Mouse (Mus musculus) neural tube, embryonic 15.5 days (tissue): ENCODE measurements around the gene Ssh2. TPM values are rescaled to one million over a fixed set of nuclear protein-coding genes. Genes with fewer than 3 reads are reported as not detected.

Experiments
- ATAC-seq: fragments of 200-750 bp; cut with Nextera tagmentation; 2 replicates; pipeline ENCODE4 v1.8.0; 2017; ENCODE audit warnings: mild to moderate bottlenecking, moderate TSS enrichment, moderate library complexity; ENCODE audit not compliant: low FRiP score
- H3K27ac ChIP-seq: fragments of 300-500 bp; sonication (generic); replicated peaks from 2 replicates; pipeline ENCODE4 v1.5.1; 2015; ENCODE audit warnings: mild to moderate bottlenecking, inconsistent platforms
- H3K27me3 ChIP-seq: fragments of 300-500 bp; sonication (generic); replicated peaks from 2 replicates; pipeline ENCODE4 v1.6.1; 2015; ENCODE audit warnings: inconsistent platforms
- H3K36me3 ChIP-seq: fragments of 300-500 bp; sonication (generic); 2 replicates; pipeline ENCODE4 v1.6.1; 2015; ENCODE audit warnings: inconsistent platforms
- H3K4me1 ChIP-seq: fragments of 300-500 bp; sonication (generic); 2 replicates; pipeline ENCODE4 v1.6.1; 2015; ENCODE audit warnings: inconsistent platforms
- H3K4me2 ChIP-seq: fragments of 300-500 bp; sonication (generic); 2 replicates; pipeline ENCODE4 v1.6.1; 2015; ENCODE audit warnings: inconsistent platforms, mild to moderate bottlenecking, moderate library complexity
- H3K4me3 ChIP-seq: fragments of 300-500 bp; sonication (generic); replicated peaks from 2 replicates; pipeline ENCODE4 v1.5.1; 2015; ENCODE audit warnings: mild to moderate bottlenecking, inconsistent platforms
- H3K9ac ChIP-seq: fragments of 300-500 bp; sonication (generic); replicated peaks from 2 replicates; pipeline ENCODE4 v1.6.1; 2015; ENCODE audit warnings: mild to moderate bottlenecking, inconsistent platforms
- H3K9me3 ChIP-seq: fragments of 300-500 bp; sonication (generic); replicated peaks from 2 replicates; pipeline ENCODE4 v1.6.1; 2016; ENCODE audit warnings: inconsistent platforms
- WGBS: fragments of 180-500 bp; shearing (Covaris S2); methylation state at CpG from one replicate; pipeline ENCODE4 v1.1.7; 2015; ENCODE audit warnings: mixed read lengths; 5-methylcytosine and 5-hydroxymethylcytosine counted together
- polyA plus RNA-seq: library from polyadenylated mRNA; unstranded; fragments of >200 nt; fragmentation: Nextera tagmentation; extraction: Ambion mirVana; gene quantifications from 2 replicates; pipeline ENCODE4 v1.2.1, GENCODE M21; 2015

Gene Ssh2
- polyA plus RNA-seq, 1 experiment from 2014 or later, result 13.9 TPM

DNA sequence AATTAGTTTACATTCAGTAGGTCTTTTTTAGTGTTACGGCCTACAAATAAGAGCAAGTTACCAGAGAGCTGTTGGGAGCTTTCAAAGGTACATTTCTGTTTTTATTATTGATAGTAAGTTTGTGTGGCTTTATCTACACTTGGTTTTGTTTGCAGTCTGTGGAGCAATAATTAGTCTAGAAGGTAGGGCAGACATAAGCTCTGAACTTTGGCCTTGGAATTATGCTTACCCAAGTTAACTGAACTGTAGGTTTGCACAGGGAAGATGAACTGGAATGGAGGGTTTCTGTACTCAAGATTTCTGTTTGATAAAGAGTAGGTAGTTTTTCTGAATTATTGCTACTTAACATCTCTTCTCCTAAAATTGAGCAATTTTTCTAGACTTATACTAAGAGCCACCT lies 141.8 kb downstream of the Ssh2 start:
- WGBS, result 89% methylated on average over 1 of the region's 1 CpGs
- Histone ChIP-seq H3K27ac (no peak overlapping the region), H3K4me1 (no peaks in the 10 kb centered on the region), H3K4me2 (no peak overlapping the region), H3K36me3 (no peaks in the 10 kb centered on the region), H3K4me3 (no peak overlapping the region), H3K9ac (no peak overlapping the region), H3K9me3 (no peaks in the 10 kb centered on the region), H3K27me3 (no peaks in the 10 kb centered on the region)
- ATAC-seq, result no peak

DNA sequence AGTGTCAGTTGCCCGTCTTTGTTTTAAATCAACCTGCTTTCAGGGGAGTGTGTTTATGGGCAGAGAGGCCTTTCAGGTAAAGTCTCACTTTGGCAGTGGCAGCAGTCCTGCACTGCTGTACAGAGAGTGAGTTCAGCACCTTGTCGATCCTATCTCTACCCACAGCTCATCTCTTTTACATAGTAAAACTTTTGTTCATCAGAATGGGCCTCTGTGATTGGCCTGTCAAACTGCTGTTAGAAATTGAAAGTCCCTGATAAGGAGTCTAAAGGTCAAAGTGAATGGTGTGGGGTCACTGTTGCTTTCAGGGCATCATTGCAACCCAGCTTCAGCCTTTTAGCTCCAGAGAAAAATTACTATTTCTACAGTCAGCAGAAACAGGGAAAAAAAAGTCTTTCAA lies 147.4 kb downstream of the Ssh2 start:
- no peaks in the 10 kb centered on the region for H3K36me3 ChIP-seq
- no peak overlapping the region for H3K9ac ChIP-seq
- no peak for ATAC-seq
- H3K4me3 ChIP-seq, result no peak overlapping the region
- H3K27me3 ChIP-seq, result no peaks in the 10 kb centered on the region
- H3K4me1 ChIP-seq, result no peaks in the 10 kb centered on the region
- H3K9me3 ChIP-seq, result no peaks in the 10 kb centered on the region
- H3K4me2 ChIP-seq, result no peak overlapping the region
- no peak overlapping the region for H3K27ac ChIP-seq
- 82% methylated on average over 2 of the region's 2 CpGs for WGBS

DNA sequence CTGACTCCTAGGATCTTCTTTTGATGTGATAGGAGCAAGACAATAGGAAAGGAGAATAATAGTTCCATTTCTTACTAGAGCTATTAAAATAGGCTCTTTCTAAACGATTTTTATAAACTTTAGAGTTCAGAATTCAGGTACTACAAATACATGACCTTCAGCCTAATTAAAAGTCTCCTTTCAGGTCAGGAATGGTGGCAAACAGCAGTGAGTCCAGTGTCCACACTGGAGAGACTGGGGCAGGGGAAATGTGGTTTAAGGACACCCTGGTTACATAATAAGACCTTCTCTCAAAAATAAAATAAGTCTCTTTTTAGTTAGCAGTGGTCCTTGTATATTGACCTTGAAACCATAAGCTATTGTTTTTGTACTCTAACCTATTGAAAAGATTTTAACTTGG lies 148.3 kb downstream of the Ssh2 start:
- Histone ChIP-seq H3K9ac (no peak overlapping the region), H3K9me3 (no peaks in the 10 kb centered on the region), H3K4me2 (no peak overlapping the region), H3K27ac (no peak overlapping the region), H3K27me3 (no peaks in the 10 kb centered on the region), H3K4me3 (no peak overlapping the region), H3K4me1 (no peaks in the 10 kb centered on the region), H3K36me3 (no peaks in the 10 kb centered on the region)
- 68% methylated on average over 1 of the region's 1 CpGs for WGBS
- no peak for ATAC-seq

DNA sequence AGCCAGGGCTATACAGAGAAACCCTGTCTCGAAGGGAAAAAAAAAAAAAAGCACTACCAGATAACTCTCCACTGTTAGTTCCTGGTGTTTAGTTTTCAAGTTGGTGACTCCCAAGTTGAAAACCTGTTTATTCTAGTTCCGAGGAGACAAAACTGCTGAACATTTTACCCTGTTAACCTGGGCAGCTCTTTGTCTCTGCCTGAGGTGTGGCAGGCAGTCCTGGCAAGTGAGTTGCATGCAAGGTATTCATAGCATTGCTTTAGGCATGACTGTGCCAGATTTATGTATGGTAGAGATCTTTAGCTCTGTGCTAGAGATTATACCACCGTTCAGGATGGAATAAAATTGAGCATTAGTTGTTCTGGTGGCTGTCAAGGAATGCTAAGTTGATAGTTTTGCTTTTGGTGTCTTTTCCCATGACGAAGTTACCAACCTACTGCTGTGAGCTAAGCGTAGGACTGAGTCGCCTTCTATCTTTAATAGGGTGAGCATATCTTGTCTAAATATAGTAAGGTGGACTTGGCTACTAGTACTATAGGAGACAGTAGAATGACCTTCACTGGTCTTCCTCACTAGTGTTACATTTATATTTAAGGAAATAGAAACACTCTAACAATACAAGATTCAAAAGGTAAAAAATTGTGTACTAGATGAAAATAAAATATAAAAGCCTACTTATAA lies 149.8 kb downstream of the Ssh2 start:
- Histone ChIP-seq H3K36me3 (no peaks in the 10 kb centered on the region), H3K9me3 (no peaks in the 10 kb centered on the region), H3K4me2 (no peak overlapping the region), H3K4me3 (no peak overlapping the region), H3K4me1 (no peaks in the 10 kb centered on the region), H3K9ac (no peak overlapping the region), H3K27me3 (no peaks in the 10 kb centered on the region), H3K27ac (no peak overlapping the region)
- ATAC-seq, result no peak
- WGBS, result 90% methylated on average over 6 of the region's 6 CpGs

DNA sequence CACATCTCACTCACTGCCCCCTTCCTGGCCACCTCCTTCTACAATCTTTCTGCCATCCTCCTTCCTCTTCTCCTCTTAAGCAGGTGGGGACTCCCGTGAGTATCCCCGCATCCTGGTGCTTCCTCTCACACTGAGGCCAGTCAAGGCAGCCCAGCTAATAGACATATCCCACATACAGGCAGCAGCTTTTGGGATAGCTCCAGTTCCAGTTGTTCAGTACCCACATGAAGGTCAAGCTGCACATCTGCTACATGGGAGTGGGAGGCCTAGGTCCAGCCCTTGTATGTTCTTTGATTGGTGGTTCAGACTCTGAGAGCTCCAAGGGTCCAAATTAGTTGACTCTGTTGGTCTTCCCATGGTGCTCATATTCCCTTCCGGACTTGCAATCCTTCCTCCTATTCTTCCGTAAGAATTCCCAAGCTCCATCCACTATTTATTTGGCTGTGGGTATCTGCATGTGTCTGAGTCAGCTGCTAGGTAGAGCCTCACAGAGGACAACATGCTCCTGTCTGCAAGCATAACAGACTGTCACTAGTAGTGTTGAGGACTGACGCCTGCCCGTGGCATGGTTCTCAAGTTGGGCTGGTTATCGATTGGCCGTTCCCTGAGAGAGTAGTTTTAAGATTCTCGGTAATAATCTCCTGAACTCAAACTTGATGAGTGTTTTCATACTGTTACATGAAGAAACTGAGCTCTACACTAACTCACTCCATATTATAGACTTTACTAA lies 151.6 kb downstream of the Ssh2 start:
- 95% methylated on average over 9 of the region's 9 CpGs for WGBS
- no peaks in the 10 kb centered on the region for H3K27me3 ChIP-seq
- no peak overlapping the region for H3K4me2 ChIP-seq
- no peak overlapping the region for H3K4me3 ChIP-seq
- H3K9ac ChIP-seq, result no peak overlapping the region
- no peak for ATAC-seq
- no peaks in the 10 kb centered on the region for H3K9me3 ChIP-seq
- no peaks in the 10 kb centered on the region for H3K36me3 ChIP-seq
- no peak overlapping the region for H3K27ac ChIP-seq
- H3K4me1 ChIP-seq, result no peaks in the 10 kb centered on the region

DNA sequence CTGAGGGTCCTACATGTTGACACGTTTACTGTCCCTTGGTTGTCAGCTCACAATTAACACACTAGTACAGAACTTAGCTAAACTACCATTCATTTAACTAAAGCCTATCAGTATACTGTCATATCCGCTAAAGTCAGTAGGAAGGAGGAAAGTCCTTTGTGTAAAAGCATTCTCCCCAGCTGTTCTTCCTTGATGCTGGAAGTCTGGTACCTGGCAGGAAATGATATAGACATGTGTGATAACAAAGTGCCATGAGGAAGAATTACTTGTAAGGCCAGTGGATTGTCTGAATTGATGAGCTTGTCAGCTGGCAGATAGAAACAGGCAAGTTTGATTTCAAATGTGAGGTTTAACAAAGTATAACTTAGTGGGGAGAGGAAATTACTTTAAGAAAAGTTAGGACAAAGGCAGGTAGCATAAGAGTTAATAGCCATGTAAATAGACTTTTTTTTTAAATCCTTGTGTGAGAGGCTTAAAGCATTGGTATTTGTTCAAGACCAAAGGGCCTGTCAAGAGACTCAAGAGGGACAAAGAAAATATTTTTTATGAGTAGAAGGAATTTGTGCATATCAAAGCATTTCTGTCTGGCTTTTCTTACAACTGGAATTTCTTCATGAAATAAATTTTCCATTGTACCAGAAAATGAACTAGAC lies 153.2 kb downstream of the Ssh2 start:
- no peak for ATAC-seq
- Histone ChIP-seq H3K27me3 (no peaks in the 10 kb centered on the region), H3K4me1 (no peaks in the 10 kb centered on the region), H3K4me3 (no peak overlapping the region), H3K9me3 (no peaks in the 10 kb centered on the region), H3K27ac (no peak overlapping the region), H3K36me3 (no peaks in the 10 kb centered on the region), H3K4me2 (no peak overlapping the region), H3K9ac (no peak overlapping the region)
- whole genome bisulfite sequencing, result 86% methylated on average over 2 of the region's 2 CpGs

DNA sequence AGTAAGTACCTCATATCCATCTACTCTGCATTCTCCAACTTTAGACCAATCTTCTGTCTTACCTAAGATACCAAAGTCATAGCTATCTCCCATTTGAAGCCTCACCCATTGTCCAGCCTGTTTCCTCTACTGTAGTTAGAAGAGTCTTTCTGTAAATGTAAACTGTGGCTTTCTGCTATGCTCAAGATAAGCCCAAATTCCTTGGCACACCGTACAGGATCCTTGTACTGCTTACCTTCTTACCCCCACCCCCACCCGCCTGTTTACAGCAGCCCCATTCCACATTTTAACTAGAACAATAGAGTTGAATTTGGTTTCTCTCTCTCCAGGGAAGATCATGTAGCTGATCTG lies 153.7 kb downstream of the Ssh2 start:
- Histone ChIP-seq H3K27ac (no peak overlapping the region), H3K4me2 (no peak overlapping the region), H3K4me1 (no peaks in the 10 kb centered on the region), H3K9ac (no peak overlapping the region), H3K36me3 (no peaks in the 10 kb centered on the region), H3K27me3 (no peaks in the 10 kb centered on the region), H3K9me3 (no peaks in the 10 kb centered on the region), H3K4me3 (no peak overlapping the region)
- 83% methylated on average over 2 of the region's 2 CpGs for WGBS
- no peak for ATAC-seq

DNA sequence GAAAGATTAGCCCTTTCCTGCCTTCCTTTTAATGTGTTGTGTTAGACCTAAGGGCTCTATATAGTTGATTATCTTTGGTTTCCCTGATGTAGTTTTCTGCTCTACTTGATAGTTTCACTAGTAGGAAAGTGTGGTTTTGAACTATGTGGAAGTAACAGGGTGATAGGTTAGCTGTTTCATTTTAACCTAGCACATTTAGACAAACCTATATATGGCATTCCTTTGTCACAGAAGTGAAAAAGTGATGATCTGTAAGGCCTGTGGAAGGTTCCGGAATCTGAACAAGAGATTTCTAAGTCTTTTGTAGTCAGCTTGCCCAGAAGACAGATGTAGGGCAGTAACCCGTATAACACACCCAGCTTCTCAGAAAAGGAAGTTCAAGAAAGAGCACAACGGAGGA lies 155.0 kb downstream of the Ssh2 start:
- 85% methylated on average over 3 of the region's 3 CpGs for WGBS
- H3K4me3 ChIP-seq, result no peak overlapping the region
- H3K36me3 ChIP-seq, result no peaks in the 10 kb centered on the region
- ATAC-seq, result no peak
- no peaks in the 10 kb centered on the region for H3K9me3 ChIP-seq
- no peak overlapping the region for H3K27ac ChIP-seq
- H3K9ac ChIP-seq, result no peak overlapping the region
- no peak overlapping the region for H3K4me2 ChIP-seq
- H3K4me1 ChIP-seq, result no peaks in the 10 kb centered on the region
- H3K27me3 ChIP-seq, result no peaks in the 10 kb centered on the region

DNA sequence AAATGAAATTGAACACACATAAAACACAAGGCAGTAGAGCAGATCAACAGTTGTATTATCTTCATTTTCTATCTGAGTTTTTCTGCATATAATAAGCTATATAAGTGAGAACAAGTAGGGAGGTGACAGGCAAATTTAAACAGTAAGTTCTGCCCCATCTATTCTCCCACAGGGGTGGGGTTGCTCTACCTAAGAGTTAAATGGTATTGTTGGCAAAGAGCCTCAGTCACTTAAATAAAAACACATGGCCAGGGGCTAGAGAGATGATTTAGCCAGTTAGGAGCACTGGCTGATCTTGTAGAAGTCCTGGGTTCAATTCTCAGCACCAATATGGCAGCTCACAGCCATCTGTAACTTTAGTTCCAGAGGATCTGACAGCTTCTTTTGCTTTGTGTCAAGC lies 155.6 kb downstream of the Ssh2 start:
- Histone ChIP-seq H3K27ac (no peak overlapping the region), H3K9me3 (no peaks in the 10 kb centered on the region), H3K9ac (no peak overlapping the region), H3K27me3 (no peaks in the 10 kb centered on the region), H3K4me1 (no peaks in the 10 kb centered on the region), H3K36me3 (no peaks in the 10 kb centered on the region), H3K4me2 (no peak overlapping the region), H3K4me3 (no peak overlapping the region)
- ATAC-seq, result no peak

DNA sequence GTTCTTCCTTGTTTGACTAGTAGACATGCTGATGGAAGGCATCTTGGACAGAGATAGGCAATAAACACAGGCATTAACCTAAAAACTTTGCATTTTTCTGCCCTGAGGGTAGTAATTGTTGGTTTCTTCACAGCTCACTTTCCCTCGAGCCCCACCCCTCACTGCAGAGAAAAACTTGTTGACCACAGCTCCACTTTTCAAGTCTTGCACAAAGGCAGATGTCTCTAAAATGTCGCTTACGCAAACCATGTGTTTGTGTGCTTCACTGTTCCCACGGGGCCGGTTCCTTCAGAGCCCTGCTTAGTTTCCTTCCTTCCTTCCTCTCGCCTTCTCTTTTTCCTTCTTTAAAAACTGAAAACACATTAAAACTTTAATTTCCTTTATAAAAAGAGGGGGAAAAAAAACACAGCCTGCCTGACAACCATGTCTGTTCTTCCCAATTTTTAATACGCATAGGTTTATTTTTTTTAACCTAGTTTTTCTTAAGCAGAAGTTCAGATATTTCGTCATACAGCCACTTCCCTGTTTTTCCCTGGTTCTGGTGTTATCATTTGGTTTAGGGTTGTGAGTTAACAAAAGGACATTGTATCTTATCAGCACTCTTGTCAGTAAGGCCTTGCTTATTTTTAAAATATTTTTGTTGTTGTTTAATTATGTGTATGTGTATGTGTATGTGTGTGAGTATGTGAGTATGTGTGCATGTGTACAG lies 156.3 kb downstream of the Ssh2 start:
- no peaks in the 10 kb centered on the region for H3K27me3 ChIP-seq
- no peak overlapping the region for H3K4me2 ChIP-seq
- H3K9me3 ChIP-seq, result no peaks in the 10 kb centered on the region
- H3K36me3 ChIP-seq, result no peaks in the 10 kb centered on the region
- no peak overlapping the region for H3K4me3 ChIP-seq
- H3K4me1 ChIP-seq, result no peaks in the 10 kb centered on the region
- H3K27ac ChIP-seq, result no peak overlapping the region
- no peak for ATAC-seq
- H3K9ac ChIP-seq, result no peak overlapping the region
- 66% methylated on average over 8 of the region's 8 CpGs for WGBS

DNA sequence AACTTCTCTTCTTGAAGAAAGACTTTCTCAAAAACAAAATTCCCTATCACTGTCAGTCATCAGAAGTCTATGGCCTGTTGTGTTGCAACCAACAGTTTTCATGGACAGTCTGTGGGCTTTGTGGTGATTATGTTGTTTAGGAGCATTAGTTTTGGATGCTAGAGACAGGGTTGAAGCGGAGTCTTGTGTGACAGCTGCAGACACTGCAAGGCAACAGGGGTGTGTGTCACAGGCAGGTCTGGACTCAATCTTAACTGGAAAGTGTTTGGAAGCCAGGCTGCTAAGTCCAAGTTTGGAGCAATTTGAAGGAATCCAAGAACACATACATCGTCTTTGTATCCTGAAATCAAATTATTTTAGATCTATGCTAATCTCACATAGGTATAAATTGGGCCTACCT lies 162.5 kb downstream of the Ssh2 start:
- Histone ChIP-seq H3K27me3 (no peaks in the 10 kb centered on the region), H3K36me3 (no peaks in the 10 kb centered on the region), H3K4me2 (no peak overlapping the region), H3K9me3 (no peaks in the 10 kb centered on the region), H3K4me3 (no peak overlapping the region), H3K9ac (no peak overlapping the region), H3K4me1 (no peaks in the 10 kb centered on the region), H3K27ac (no peak overlapping the region)
- WGBS, result 93% methylated on average over 2 of the region's 2 CpGs
- ATAC-seq, result no peak

DNA sequence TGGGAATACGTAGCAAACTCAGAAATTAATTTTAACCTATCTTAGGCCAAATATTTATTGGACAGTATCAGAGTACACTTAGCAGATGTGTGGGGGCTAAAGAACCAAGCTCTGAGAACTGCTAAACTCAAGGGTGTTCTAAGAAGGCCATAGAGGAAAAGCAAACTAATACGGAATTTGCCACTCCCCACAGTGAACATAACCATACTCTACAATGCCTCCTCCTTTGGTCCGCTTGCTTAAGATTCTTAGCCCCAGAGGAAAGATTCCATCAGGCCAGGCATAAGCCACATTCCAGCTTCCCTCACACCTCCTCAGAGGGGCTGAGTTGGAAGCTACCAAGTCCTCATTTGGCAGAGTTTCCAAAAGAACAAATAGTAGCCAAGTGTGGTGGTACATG lies 165.1 kb downstream of the Ssh2 start:
- ATAC-seq, result no peak
- WGBS, result 88% methylated on average over 3 of the region's 3 CpGs
- no peak overlapping the region for H3K4me2 ChIP-seq
- no peak overlapping the region for H3K4me3 ChIP-seq
- no peaks in the 10 kb centered on the region for H3K36me3 ChIP-seq
- H3K9ac ChIP-seq, result no peak overlapping the region
- H3K9me3 ChIP-seq, result no peaks in the 10 kb centered on the region
- 0 out of 2 replicates have a peak, but pooled peaks cover 4% of the 10 kb centered on the region for H3K4me1 ChIP-seq
- H3K27ac ChIP-seq, result no peak overlapping the region
- no peaks in the 10 kb centered on the region for H3K27me3 ChIP-seq
